Mouse (Mus musculus) kidney, postnatal 10 days (tissue): ENCODE data around the gene Gm45233.

Experiments
- DNase-seq: peaks from one replicate; pipeline ENCODE4 v3.0.0; 2021; ENCODE audit warnings: mixed read lengths

The Gm45233 gene

GRCm38 (mm10) chr7:43512519-43512918, 68.6 kb downstream of the Gm45233 start:
- no peak for DNase-seq
